Mouse (Mus musculus) C2C12 (cell line): Measurements from ENCODE around the gene Tcf25.

Experiments
- CEBPB ChIP-seq: IDR thresholded peaks from one replicate; pipeline ENCODE4 v1.6.1; 2011; ENCODE audit warnings: low read depth, mild to moderate bottlenecking, control low read depth, moderate library complexity
- CTCF ChIP-seq: IDR thresholded peaks from one replicate; pipeline ENCODE4 v1.5.1; 2011; ENCODE audit not compliant: control insufficient read depth, insufficient read depth, insufficient read length

- TF ChIP-seq CEBPB: no peak
- no peak for TF ChIP-seq CTCF
Observed at GRCm38 (mm10) chr8:123411246-123411645, 37.7 kb downstream of the Tcf25 start, which contains the start of gene Tubb3.
